Mouse (Mus musculus): ENCODE results near the gene Wasf1. TPM values are rescaled to one million over a fixed set of nuclear protein-coding genes. Genes with fewer than 3 reads are reported as not detected.

Gene Wasf1
- total and polyA plus RNA-seq, 3 experiments, result 1.6 to 14.4 TPM; not detected in 1

GRCm38 (mm10) chr10:40983761-40984160, 100.5 kb downstream of the Wasf1 start:
- no peak overlapping the region for H3K4me3 ChIP-seq (ENCODE audit: control insufficient read depth in 1 of 2, insufficient read depth in 1 of 2, low read depth in 2 of 2, low read length in 2 of 2)
- no peak overlapping the region for H3K27ac ChIP-seq (ENCODE audit: control insufficient read depth, low read depth, low read length)
- H3K79me2 ChIP-seq (ENCODE audit: control insufficient read depth, insufficient read depth, low read length, poor library complexity), result no peaks in the 10 kb centered on the region
- H3K9ac ChIP-seq (ENCODE audit: control insufficient read depth, low read depth, low read length, poor library complexity, severe bottlenecking), result no peak overlapping the region
- no peaks in the 10 kb centered on the region for H3K9me3 ChIP-seq (replicated peaks; ENCODE audit: insufficient read depth, low read length)
- DNase-seq (ENCODE audit: low read depth, low spot score), result no peak
- no peaks in the 10 kb centered on the region for H3K4me1 ChIP-seq (ENCODE audit: control insufficient read depth in 1 of 2, insufficient read depth in 2 of 2, low read length in 2 of 2)
- H3K27me3 ChIP-seq (ENCODE audit: control insufficient read depth in 1 of 2, insufficient read depth in 2 of 2, low read length in 2 of 2), result no peaks in the 10 kb centered on the region; a peak in 1 of 4 replicates
- no peak for TF ChIP-seq CTCF (IDR thresholded peaks at IDR 0.05 in 2 of 3, conservative IDR thresholded peaks at IDR 0.05 in 1 of 3; ENCODE audit: control insufficient read depth in 1 of 3, insufficient read depth in 1 of 3, low read depth in 2 of 3, low read length in 3 of 3, poor library complexity in 1 of 3, severe bottlenecking in 1 of 3)
- no peak for TF ChIP-seq RAD21 (IDR thresholded peaks at IDR 0.05; ENCODE audit: low read depth, low read length)
- TF ChIP-seq KAT2A (conservative IDR thresholded peaks at IDR 0.05; ENCODE audit: low read depth, low read length), result no peak
- TF ChIP-seq TAL1 (IDR thresholded peaks at IDR 0.05; ENCODE audit: low read length), result no peak
- no peak for TF ChIP-seq ZNF384 (IDR thresholded peaks at IDR 0.05; ENCODE audit: low read depth, low read length)
- TF ChIP-seq EP300 (IDR thresholded peaks at IDR 0.05; ENCODE audit: low read depth in 1 of 2, low read length in 2 of 2), result no peak
- no peak for TF ChIP-seq MXI1 (IDR thresholded peaks at IDR 0.05; ENCODE audit: low read depth, low read length)
- TF ChIP-seq CHD2 (IDR thresholded peaks at IDR 0.05; ENCODE audit: low read length), result no peak
- TF ChIP-seq CHD1 (IDR thresholded peaks at IDR 0.05; ENCODE audit: low read depth, low read length), result no peak
- H3K36me3 ChIP-seq (ENCODE audit: control insufficient read depth in 1 of 2, insufficient read depth in 2 of 2, low read length in 2 of 2), result no peaks in the 10 kb centered on the region

GRCm38 (mm10) chr10:40984600-40984999, 101.3 kb downstream of the Wasf1 start:
- Histone ChIP-seq H3K9ac (ENCODE audit: control insufficient read depth, low read depth, low read length, poor library complexity, severe bottlenecking) (no peak overlapping the region), H3K27ac (ENCODE audit: control insufficient read depth, low read depth, low read length) (no peak overlapping the region), H3K27me3 (ENCODE audit: control insufficient read depth in 1 of 2, insufficient read depth in 2 of 2, low read length in 2 of 2) (no peaks in the 10 kb centered on the region; a peak in 1 of 4 replicates), H3K36me3 (ENCODE audit: control insufficient read depth in 1 of 2, insufficient read depth in 2 of 2, low read length in 2 of 2) (no peaks in the 10 kb centered on the region), H3K4me1 (ENCODE audit: control insufficient read depth in 1 of 2, insufficient read depth in 2 of 2, low read length in 2 of 2) (no peaks in the 10 kb centered on the region), H3K9me3 (replicated peaks; ENCODE audit: insufficient read depth, low read length) (no peaks in the 10 kb centered on the region), H3K4me3 (ENCODE audit: control insufficient read depth in 1 of 2, insufficient read depth in 1 of 2, low read depth in 2 of 2, low read length in 2 of 2) (no peak overlapping the region), H3K79me2 (ENCODE audit: control insufficient read depth, insufficient read depth, low read length, poor library complexity) (no peaks in the 10 kb centered on the region)
- TF ChIP-seq RCOR1 (IDR thresholded peaks at IDR 0.05; ENCODE audit: low read depth, low read length) (no peak), GABPA (IDR thresholded peaks at IDR 0.05; ENCODE audit: low read depth, low read length) (no peak), NELFE (IDR thresholded peaks at IDR 0.05; ENCODE audit: low read depth, low read length) (no peak), MYB (IDR thresholded peaks at IDR 0.05; ENCODE audit: low read depth, low read length) (no peak)
- DNase-seq (ENCODE audit: low read depth, low spot score), result no peak

- Histone ChIP-seq H3K9ac (ENCODE audit: control insufficient read depth, low read depth, low read length, poor library complexity, severe bottlenecking) (no peak overlapping the region), H3K27ac (ENCODE audit: control insufficient read depth, low read depth, low read length) (no peak overlapping the region), H3K36me3 (ENCODE audit: control insufficient read depth in 1 of 2, insufficient read depth in 2 of 2, low read length in 2 of 2) (no peaks in the 10 kb centered on the region), H3K27me3 (ENCODE audit: control insufficient read depth in 1 of 2, insufficient read depth in 2 of 2, low read length in 2 of 2) (no peaks in the 10 kb centered on the region; a peak in 1 of 4 replicates), H3K4me1 (ENCODE audit: control insufficient read depth in 1 of 2, insufficient read depth in 2 of 2, low read length in 2 of 2) (no peaks in the 10 kb centered on the region), H3K4me3 (ENCODE audit: control insufficient read depth in 1 of 2, insufficient read depth in 1 of 2, low read depth in 2 of 2, low read length in 2 of 2) (no peak overlapping the region), H3K79me2 (ENCODE audit: control insufficient read depth, insufficient read depth, low read length, poor library complexity) (no peaks in the 10 kb centered on the region), H3K9me3 (replicated peaks; ENCODE audit: insufficient read depth, low read length) (no peaks in the 10 kb centered on the region)
- TF ChIP-seq TBP (IDR thresholded peaks at IDR 0.05; ENCODE audit: low read depth, low read length) (no peak), MXI1 (IDR thresholded peaks at IDR 0.05; ENCODE audit: low read depth, low read length) (no peak), MAX (IDR thresholded peaks at IDR 0.05; ENCODE audit: low read length) (no peak), HCFC1 (IDR thresholded peaks at IDR 0.05; ENCODE audit: low read depth, low read length) (no peak), CTCF (IDR thresholded peaks at IDR 0.05 in 2 of 3, conservative IDR thresholded peaks at IDR 0.05 in 1 of 3; ENCODE audit: control insufficient read depth in 1 of 3, insufficient read depth in 1 of 3, low read depth in 2 of 3, low read length in 3 of 3, poor library complexity in 1 of 3, severe bottlenecking in 1 of 3) (no peak), ZKSCAN1 (IDR thresholded peaks at IDR 0.05; ENCODE audit: low read depth, low read length) (no peak), ETS1 (IDR thresholded peaks at IDR 0.05; ENCODE audit: low read depth, low read length) (no peak), CHD1 (IDR thresholded peaks at IDR 0.05; ENCODE audit: low read depth, low read length) (no peak), POLR2AphosphoS5 (IDR thresholded peaks at IDR 0.05; ENCODE audit: borderline replicate concordance, low read depth, low read length) (no peak), CHD2 (IDR thresholded peaks at IDR 0.05; ENCODE audit: low read length) (no peak), USF2 (IDR thresholded peaks at IDR 0.05; ENCODE audit: borderline replicate concordance in 1 of 2, insufficient read depth in 1 of 2, low read depth in 1 of 2, low read length in 2 of 2) (no peak), EP300 (IDR thresholded peaks at IDR 0.05; ENCODE audit: low read depth in 1 of 2, low read length in 2 of 2) (no peak), RAD21 (IDR thresholded peaks at IDR 0.05; ENCODE audit: low read depth, low read length) (no peak)
- no peak for DNase-seq (ENCODE audit: low read depth, low spot score)
Measured at GRCm38 (mm10) chr10:40985350-40985749, 102.1 kb downstream of the Wasf1 start.

Data from MEL (cell line).